Mouse (Mus musculus) embryo, embryonic 9.5 days (tissue): ENCODE results near the gene Edil3.

Experiments
- DNase-seq: peaks from one replicate; pipeline ENCODE4 v3.0.0-alpha.2; 2017; ENCODE audit errors: extremely low spot score

The Edil3 gene

GRCm38 (mm10) chr13:89253990-89254642, 432.8 kb downstream of the Edil3 start:
- DNase-seq, result no peak

- no peak for DNase-seq
Measured at GRCm38 (mm10) chr13:89256906-89257305, 435.6 kb downstream of the Edil3 start.

- no peak for DNase-seq
Measured at GRCm38 (mm10) chr13:89286696-89287305, 465.5 kb downstream of the Edil3 start.

GRCm38 (mm10) chr13:89288201-89288600, 466.9 kb downstream of the Edil3 start:
- no peak for DNase-seq

- DNase-seq, result no peak
Measured at GRCm38 (mm10) chr13:89321155-89321554, 499.9 kb downstream of the Edil3 start.

- DNase-seq, result no peak
Measured at GRCm38 (mm10) chr13:89324282-89324681, 503.0 kb downstream of the Edil3 start.

- peak; percentile 39 for DNase-seq
Measured at GRCm38 (mm10) chr13:89334494-89334893, 513.2 kb downstream of the Edil3 start.

GRCm38 (mm10) chr13:89335908-89336579, 514.8 kb downstream of the Edil3 start:
- no peak for DNase-seq

GRCm38 (mm10) chr13:89339055-89339454, 517.8 kb downstream of the Edil3 start:
- no peak for DNase-seq

GRCm38 (mm10) chr13:89339776-89340175, 518.5 kb downstream of the Edil3 start:
- DNase-seq, result no peak

- no peak for DNase-seq
Measured at GRCm38 (mm10) chr13:89355234-89355633, 534.0 kb downstream of the Edil3 start.

- DNase-seq, result no peak
Measured at GRCm38 (mm10) chr13:89358407-89358806, 537.1 kb downstream of the Edil3 start.

- DNase-seq, result no peak
Measured at GRCm38 (mm10) chr13:89362274-89362673, 541.0 kb downstream of the Edil3 start.

GRCm38 (mm10) chr13:89371253-89371652, 550.0 kb downstream of the Edil3 start:
- DNase-seq, result no peak

GRCm38 (mm10) chr13:89371656-89372240, 550.5 kb downstream of the Edil3 start:
- no peak for DNase-seq
